Mouse (Mus musculus) subcutaneous adipose tissue, adult 2 months (tissue): Measurements from ENCODE around the gene Ms4a4a. TPM values are rescaled to one million over a fixed set of nuclear protein-coding genes. Genes with fewer than 3 reads are reported as not detected.

Experiments used
- polyA plus RNA-seq: library from polyadenylated mRNA; depleted of rRNA; stranded (reverse); fragments of >200 nt; gene quantifications from 2 replicates; pipeline ENCODE4 v1.2.3, GENCODE M21; 2012; ENCODE audit warnings: low replicate concordance; rRNA removed

The Ms4a4a gene
- polyA plus RNA-seq = 1.6 and 3.1 TPM in 2 replicates

DNA sequence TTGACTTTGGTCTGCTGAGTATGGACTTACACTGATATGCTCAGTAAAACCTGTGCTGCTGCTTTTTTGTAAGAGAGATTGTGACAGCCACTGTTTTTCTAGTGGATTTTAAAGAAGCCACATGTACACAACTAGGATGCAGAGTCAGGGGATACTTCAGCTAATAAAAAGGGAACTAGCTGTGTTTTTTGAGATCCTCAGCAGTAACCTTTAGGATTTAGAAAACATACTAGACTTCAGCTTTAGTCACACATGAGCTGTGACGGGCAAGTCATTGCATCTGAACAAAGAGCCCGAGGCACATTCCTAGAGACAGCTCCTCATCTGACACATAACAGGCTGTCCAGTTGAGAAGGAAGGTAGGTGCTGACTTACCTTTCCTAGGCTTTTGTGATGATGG lies at the start of gene Ms4a4a:
Ms4a4a (plus strand) TSS at position 251 of the 400 bp plus-strand sequence.

DNA sequence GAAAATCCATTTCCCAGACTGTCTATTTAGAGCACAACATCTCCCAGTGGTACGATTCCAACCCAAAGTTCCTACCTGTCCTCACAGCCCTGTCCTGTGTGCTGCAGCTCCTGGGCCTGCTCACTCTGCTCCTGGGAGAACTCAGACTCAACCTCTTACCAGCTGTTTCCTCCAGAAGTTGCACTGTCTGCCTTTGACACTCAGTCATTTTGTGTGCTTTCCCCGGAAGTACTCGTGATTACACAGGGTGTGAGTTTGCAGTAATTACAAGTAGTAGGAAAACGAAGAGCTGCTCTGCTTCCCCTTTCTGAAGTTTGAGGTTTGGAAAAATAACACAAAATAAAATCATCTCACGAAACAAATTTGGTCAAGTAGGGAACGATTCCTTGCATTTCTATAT lies 39.4 kb upstream of the Ms4a4a start, which contains the start of gene Ms4a7:
Ms4a7 (minus strand) TSS at position 215 of the 400 bp plus-strand sequence.

DNA sequence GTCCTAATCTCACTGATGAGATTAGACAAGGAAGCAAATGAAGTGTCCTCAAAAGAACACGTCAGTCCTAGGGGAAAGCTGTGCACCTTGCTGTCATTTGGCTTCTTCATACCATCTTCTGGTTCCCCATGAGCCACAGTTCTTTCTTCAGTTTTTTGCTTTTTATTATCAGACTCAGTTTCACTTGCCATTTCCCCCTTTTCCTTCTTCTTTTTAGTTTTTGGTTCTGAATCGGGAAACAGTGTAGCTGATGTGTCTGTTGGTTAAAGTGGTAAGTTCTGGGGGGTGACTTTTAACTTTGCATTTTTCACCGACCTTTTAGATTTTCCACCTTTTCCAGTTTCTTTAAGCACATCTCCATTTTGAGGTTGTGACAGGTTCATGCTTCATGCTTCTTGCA lies 29.2 kb downstream of the Ms4a4a start, which contains the start of gene Ms4a4c:
Ms4a4c (plus strand) TSS at position 244 of the 400 bp plus-strand sequence.

Other genes with a start within 250 kb of the Ms4a4a start
- not detected in 2 replicates for gene 1700017D01Rik, start 244.6 kb upstream of the Ms4a4a start, polyA plus RNA-seq
- not detected in 2 replicates for gene 1700025F22Rik, start 210.2 kb upstream of the Ms4a4a start, polyA plus RNA-seq
- not detected in 2 replicates for gene Ms4a13, start 178.8 kb upstream of the Ms4a4a start, polyA plus RNA-seq
- not detected in 2 replicates for gene Ms4a12, start 143.1 kb upstream of the Ms4a4a start, polyA plus RNA-seq
- gene Ms4a1, start 109.3 kb upstream of the Ms4a4a start, polyA plus RNA-seq = 0.10 and 0.34 TPM in 2 replicates
- gene Ms4a5, start 91.7 kb upstream of the Ms4a4a start, polyA plus RNA-seq = not detected in 2 replicates
- gene Ms4a14, start 61.1 kb upstream of the Ms4a4a start, polyA plus RNA-seq = 0.90 and 0.93 TPM in 2 replicates
- 3.7 and 19.3 TPM in 2 replicates for gene Ms4a7, start 39.4 kb upstream of the Ms4a4a start, polyA plus RNA-seq
- 0.42 and 4.8 TPM in 2 replicates for gene Ms4a4c, start 29.2 kb downstream of the Ms4a4a start, polyA plus RNA-seq
- gene Ms4a4b, start 68.0 kb downstream of the Ms4a4a start, polyA plus RNA-seq = 4.2 and 6.2 TPM in 2 replicates
- 7.5 and 13.0 TPM in 2 replicates for gene Ms4a6c, start 93.8 kb downstream of the Ms4a4a start, polyA plus RNA-seq
- gene Gm8369, start 110.4 kb downstream of the Ms4a4a start, polyA plus RNA-seq = 0.57 and 0.98 TPM in 2 replicates
- gene Ms4a6b, start 141.0 kb downstream of the Ms4a4a start, polyA plus RNA-seq = 7.5 and 10.6 TPM in 2 replicates
- gene Ms4a4d, start 161.3 kb downstream of the Ms4a4a start, polyA plus RNA-seq = 23.8 and 25.8 TPM in 2 replicates
- 6.9 and 7.9 TPM in 2 replicates for gene Ms4a6d, start 229.3 kb downstream of the Ms4a4a start, polyA plus RNA-seq
- gene Ms4a2, start 248.2 kb downstream of the Ms4a4a start, polyA plus RNA-seq = not detected in 2 replicates